Mouse (Mus musculus) limb, embryonic 11.5 days (tissue): ENCODE measurements around the gene Tmem144. TPM values are rescaled to one million over a fixed set of nuclear protein-coding genes. Genes with fewer than 3 reads are reported as not detected.

Experiments used
- ATAC-seq: fragments of 200-750 bp; cut with Nextera tagmentation; 2 replicates; pipeline ENCODE4 v1.8.0; 2017; ENCODE audit warnings: low read depth; ENCODE audit not compliant: insufficient number of reproducible peaks, low FRiP score, low TSS enrichment
- DNase-seq: peaks from one replicate; pipeline ENCODE4 v3.0.0-alpha.2; 2015; ENCODE audit warnings: low spot score
- H3K27ac ChIP-seq: fragments of 300-500 bp; sonication (generic); replicated peaks from 2 replicates; pipeline ENCODE4 v1.5.1; 2014; ENCODE audit warnings: low read depth, mild to moderate bottlenecking, low read length
- H3K27me3 ChIP-seq: fragments of 300-500 bp; sonication (generic); 2 replicates; pipeline ENCODE4 v1.6.1; 2014; ENCODE audit warnings: mild to moderate bottlenecking, low read length, mixed read lengths; ENCODE audit not compliant: control insufficient read depth, insufficient read depth
- H3K36me3 ChIP-seq: fragments of 300-500 bp; sonication (generic); 2 replicates; pipeline ENCODE4 v1.6.1; 2014; ENCODE audit warnings: mild to moderate bottlenecking, low read length, moderate library complexity, mixed read lengths; ENCODE audit not compliant: control insufficient read depth, insufficient read depth
- H3K4me1 ChIP-seq: fragments of 300-500 bp; sonication (generic); 2 replicates; pipeline ENCODE4 v1.6.1; 2014; ENCODE audit warnings: low read length, mixed read lengths; ENCODE audit not compliant: control insufficient read depth, insufficient read depth
- H3K4me2 ChIP-seq: fragments of 300-500 bp; sonication (generic); 2 replicates; pipeline ENCODE4 v1.6.1; 2014; ENCODE audit warnings: low read depth, mild to moderate bottlenecking, moderate library complexity; ENCODE audit not compliant: severe bottlenecking
- H3K4me3 ChIP-seq: fragments of 300-500 bp; sonication (generic); 2 replicates; pipeline ENCODE4 v1.5.1; 2014; ENCODE audit warnings: low read depth, low read length
- H3K9ac ChIP-seq: fragments of 300-500 bp; sonication (generic); 2 replicates; pipeline ENCODE4 v1.6.1; 2014; ENCODE audit warnings: mild to moderate bottlenecking, low read length
- H3K9me3 ChIP-seq: fragments of 300-500 bp; sonication (generic); 2 replicates; pipeline ENCODE4 v1.6.1; 2016; ENCODE audit warnings: low read length; ENCODE audit not compliant: control insufficient read depth
- WGBS: fragments of 180-500 bp; shearing (Covaris S2); extraction: QIAGEN DNeasy Blood & Tissue Kit; methylation state at CpG from one replicate; pipeline ENCODE4 v1.1.7; 2014; 5-methylcytosine and 5-hydroxymethylcytosine counted together
- polyA plus RNA-seq: library from polyadenylated mRNA; unstranded; fragments of >200 nt; fragmentation: Nextera tagmentation; extraction: Ambion mirVana; gene quantifications from 2 replicates; pipeline ENCODE4 v1.2.1, GENCODE M21; 2014

The Tmem144 gene
- polyA plus RNA-seq, 1 experiment from 2014 or later = 5.1 TPM

DNA sequence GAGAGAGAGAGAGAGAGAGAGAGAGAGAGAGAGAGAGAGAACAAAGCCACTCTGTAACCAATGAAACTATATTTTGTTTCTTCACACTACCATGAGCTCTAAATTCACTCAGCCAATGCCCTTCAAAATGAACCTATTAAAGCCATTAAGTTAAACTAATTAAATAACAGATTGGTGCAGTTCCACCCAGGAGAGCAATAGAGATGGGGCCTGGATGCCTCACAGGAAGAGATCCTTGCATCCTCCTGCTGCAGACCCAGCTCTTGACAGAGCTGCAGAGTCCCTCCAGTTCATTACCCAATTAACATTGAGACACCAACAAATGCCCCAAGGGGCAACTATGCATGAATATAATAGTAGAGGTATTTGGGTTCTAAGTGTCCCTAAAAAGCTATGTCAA is 23.3 kb downstream of the Tmem144 start:
- Histone ChIP-seq H3K4me1 (no peaks in the 10 kb centered on the region), H3K9ac (no peak overlapping the region), H3K4me2 (no peak overlapping the region), H3K27ac (no peak overlapping the region), H3K9me3 (no peaks in the 10 kb centered on the region), H3K27me3 (no peaks in the 10 kb centered on the region), H3K4me3 (no peak overlapping the region), H3K36me3 (no peaks in the 10 kb centered on the region)
- no peak for DNase-seq
- no peak for ATAC-seq

DNA sequence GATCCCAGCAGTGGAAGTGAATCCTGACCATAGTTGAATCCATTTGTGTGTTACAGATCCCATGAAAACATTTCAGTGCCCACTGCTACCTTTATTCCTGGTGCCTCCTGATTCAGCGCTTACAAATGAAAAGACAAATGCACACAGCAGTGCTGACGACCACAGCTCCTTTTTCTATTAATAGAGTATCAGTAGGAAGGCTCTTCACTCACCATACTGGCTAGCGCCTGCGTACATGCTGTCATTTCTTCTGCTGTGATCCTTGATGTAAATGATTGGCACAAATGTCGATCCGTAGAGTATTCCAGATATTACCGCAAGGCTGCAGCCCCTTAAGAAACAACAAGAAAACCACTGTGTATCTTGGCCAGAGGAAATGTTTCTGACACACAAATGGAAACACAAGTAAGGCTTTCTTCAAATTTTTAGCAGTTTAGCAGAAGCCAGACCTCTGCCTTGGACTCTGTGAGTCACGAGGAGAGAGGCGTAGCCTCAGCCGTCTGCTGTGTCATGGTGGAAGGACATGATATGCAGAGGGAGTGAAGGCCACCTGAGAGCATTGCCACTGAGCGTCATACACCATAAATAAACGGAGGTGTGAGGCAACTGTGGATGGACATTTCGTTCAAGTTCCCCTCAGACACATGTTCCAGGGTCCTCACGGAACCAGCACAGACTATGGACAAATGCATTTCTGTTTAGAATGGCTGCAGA is 27.3 kb downstream of the Tmem144 start:
- Histone ChIP-seq H3K27me3 (no peaks in the 10 kb centered on the region), H3K9ac (no peak overlapping the region), H3K27ac (no peak overlapping the region), H3K36me3 (no peaks in the 10 kb centered on the region), H3K4me1 (no peaks in the 10 kb centered on the region), H3K4me2 (no peak overlapping the region), H3K4me3 (no peak overlapping the region), H3K9me3 (no peaks in the 10 kb centered on the region)
- DNase-seq (no peak), ATAC-seq (no peak)
- WGBS = 93% methylated on average over 14 of the region's 14 CpGs

- ATAC-seq = no peak
- WGBS = 94% methylated on average over 7 of the region's 7 CpGs
- H3K4me1 ChIP-seq = no peaks in the 10 kb centered on the region
- H3K9ac ChIP-seq = no peak overlapping the region
- H3K4me3 ChIP-seq = no peak overlapping the region
- no peaks in the 10 kb centered on the region for H3K9me3 ChIP-seq
- no peak for DNase-seq
- no peak overlapping the region for H3K4me2 ChIP-seq
- no peaks in the 10 kb centered on the region for H3K27me3 ChIP-seq
- no peak overlapping the region for H3K27ac ChIP-seq
- no peaks in the 10 kb centered on the region for H3K36me3 ChIP-seq
These were observed 29.4 kb downstream of the Tmem144 start for GRCm38 (mm10) chr3:79823176-79823575.

DNA sequence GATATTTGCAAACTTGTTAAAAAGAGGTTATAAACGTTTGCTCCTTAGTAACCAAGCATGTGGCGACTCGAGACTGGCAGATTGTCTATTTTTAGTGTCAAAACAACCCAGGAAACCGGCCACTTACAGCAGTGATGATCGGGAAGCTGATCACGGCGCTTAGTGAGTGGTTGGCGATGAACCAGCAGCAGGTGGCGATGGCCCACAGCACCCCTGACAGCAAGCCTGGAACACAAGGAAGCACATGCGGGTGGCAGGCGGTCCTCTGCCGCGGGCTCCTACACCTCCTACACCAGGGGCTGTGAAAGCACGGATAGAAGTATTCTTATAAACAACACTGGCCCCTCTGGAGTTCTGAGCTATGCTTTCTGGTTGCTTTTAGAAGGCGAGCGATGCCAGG is 31.4 kb downstream of the Tmem144 start:
- WGBS = 91% methylated on average over 16 of the region's 16 CpGs
- no peak for DNase-seq
- Histone ChIP-seq H3K4me2 (no peak overlapping the region), H3K36me3 (no peaks in the 10 kb centered on the region), H3K4me1 (no peaks in the 10 kb centered on the region), H3K4me3 (no peak overlapping the region), H3K27me3 (no peaks in the 10 kb centered on the region), H3K27ac (no peak overlapping the region), H3K9me3 (no peaks in the 10 kb centered on the region), H3K9ac (no peak overlapping the region)
- ATAC-seq = no peak

- 15% methylated on average over 14 of the region's 14 CpGs for WGBS
- ATAC-seq = no peak
- H3K4me3 ChIP-seq = no peak overlapping the region
- DNase-seq = peak; percentile 30
- no peaks in the 10 kb centered on the region for H3K36me3 ChIP-seq
- H3K4me1 ChIP-seq = no peaks in the 10 kb centered on the region
- H3K27me3 ChIP-seq = no peaks in the 10 kb centered on the region
- H3K27ac ChIP-seq = no peak overlapping the region
- H3K9ac ChIP-seq = no peak overlapping the region
- H3K4me2 ChIP-seq = no peak overlapping the region
- no peaks in the 10 kb centered on the region for H3K9me3 ChIP-seq
These were observed 34.2 kb downstream of the Tmem144 start for GRCm38 (mm10) chr3:79818202-79818995.

DNA sequence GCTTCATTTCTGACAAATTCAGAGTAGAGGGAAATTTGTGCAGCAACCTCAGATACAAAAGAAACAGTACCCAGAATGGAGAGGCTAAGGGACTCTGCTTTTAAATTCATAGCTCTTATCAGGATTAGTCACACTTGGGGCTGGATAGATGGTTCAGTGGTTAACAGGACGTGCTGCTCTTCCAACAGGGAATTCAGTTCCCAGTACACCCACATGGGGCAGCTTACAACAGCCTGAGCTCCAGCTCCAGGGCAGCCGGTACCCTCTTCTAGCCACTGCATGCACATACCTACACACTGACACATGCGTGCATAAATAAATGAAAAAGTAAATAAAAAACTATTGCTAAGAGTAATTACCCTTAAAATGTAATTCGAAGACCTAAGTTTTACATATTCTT is 36.3 kb downstream of the Tmem144 start:
- 80% methylated on average over 4 of the region's 4 CpGs for WGBS
- Histone ChIP-seq H3K27ac (no peak overlapping the region), H3K9me3 (no peaks in the 10 kb centered on the region), H3K4me2 (no peak overlapping the region), H3K9ac (no peak overlapping the region), H3K27me3 (no peaks in the 10 kb centered on the region), H3K36me3 (no peaks in the 10 kb centered on the region), H3K4me1 (no peaks in the 10 kb centered on the region), H3K4me3 (no peak overlapping the region)
- no peak for DNase-seq
- no peak; the same call in 1 of the 2 replicates for ATAC-seq

DNA sequence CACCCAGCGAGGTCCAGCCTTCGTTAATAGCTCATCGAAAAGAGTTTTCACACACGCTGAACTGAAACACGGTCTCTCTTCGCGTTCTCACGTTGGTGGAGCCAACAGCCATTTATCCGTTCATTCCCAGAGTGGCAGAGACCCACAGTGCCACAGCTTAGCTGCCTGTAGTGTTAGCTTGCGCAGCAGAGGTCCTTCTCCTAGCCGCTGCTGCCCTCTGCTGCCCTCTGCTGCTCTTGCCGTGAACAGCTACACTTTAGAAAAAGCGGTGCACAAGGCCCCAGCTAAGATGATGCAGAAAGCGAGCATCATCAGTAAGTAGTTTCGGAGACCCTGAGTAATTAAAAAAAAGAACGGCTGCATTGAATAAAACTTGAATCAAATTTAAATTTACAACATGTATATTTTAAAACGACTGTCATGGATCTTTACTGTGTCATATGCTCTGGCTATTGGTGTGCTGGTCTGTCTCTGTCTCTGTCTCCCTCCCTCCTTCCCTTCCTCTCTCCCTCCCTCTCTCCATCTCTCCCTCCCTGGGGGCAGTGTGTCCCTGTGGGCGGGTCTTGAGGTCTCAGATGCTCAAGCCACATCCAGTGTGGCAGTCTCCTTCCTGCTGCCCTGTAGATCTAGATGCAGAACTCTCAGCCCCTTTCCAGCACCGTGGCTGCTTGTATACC is 38.6 kb downstream of the Tmem144 start:
- no peaks in the 10 kb centered on the region for H3K4me1 ChIP-seq
- ATAC-seq (peak; percentile 65; the same call in 1 of the 2 replicates), DNase-seq (peak; percentile 86)
- H3K36me3 ChIP-seq = no peaks in the 10 kb centered on the region
- no peaks in the 10 kb centered on the region for H3K27me3 ChIP-seq
- H3K4me2 ChIP-seq = no peak overlapping the region
- no peaks in the 10 kb centered on the region for H3K9me3 ChIP-seq
- 33% methylated on average over 19 of the region's 19 CpGs for WGBS
- H3K4me3 ChIP-seq = no peak overlapping the region
- H3K9ac ChIP-seq = no peak overlapping the region
- no peak overlapping the region for H3K27ac ChIP-seq

DNA sequence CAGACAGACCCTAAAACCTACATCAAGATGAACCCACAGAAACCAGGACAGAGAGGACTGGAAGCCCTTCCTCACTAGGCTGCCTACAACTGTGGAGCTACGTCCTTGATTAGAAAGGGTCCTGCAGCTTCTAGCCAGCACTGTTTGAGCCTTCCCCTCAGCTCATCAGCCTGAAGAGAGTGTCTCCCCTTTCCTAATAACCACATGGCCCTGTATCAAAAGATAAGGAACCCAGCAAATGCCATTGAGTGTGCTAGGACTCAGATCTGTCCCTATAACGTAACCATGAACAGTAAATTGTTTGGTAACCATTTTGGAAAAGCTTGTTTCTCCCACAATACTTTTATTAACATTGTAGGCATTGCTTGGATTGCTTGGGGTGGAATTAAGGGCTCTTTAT is 40.5 kb downstream of the Tmem144 start:
- Histone ChIP-seq H3K27ac (no peak overlapping the region), H3K9me3 (no peaks in the 10 kb centered on the region), H3K4me2 (no peak overlapping the region), H3K9ac (no peak overlapping the region), H3K4me3 (no peak overlapping the region), H3K4me1 (no peaks in the 10 kb centered on the region), H3K27me3 (no peaks in the 10 kb centered on the region), H3K36me3 (no peaks in the 10 kb centered on the region)
- no peak for DNase-seq
- 80% methylated on average over 2 of the region's 2 CpGs for WGBS
- no peak for ATAC-seq
